Mouse (Mus musculus) small intestine, adult 2 months (tissue): ENCODE results near the gene Hoxd10.

Experiments used
- CTCF ChIP-seq: fragments of 200-500 bp; IDR thresholded peaks from 2 replicates; pipeline ENCODE4 v1.5.1; 2012; ENCODE audit warnings: low read depth, mild to moderate bottlenecking, control low read depth, inconsistent platforms, low read length, moderate library complexity, mixed read lengths; ENCODE audit not compliant: insufficient replicate concordance, insufficient read length; ENCODE audit errors: extremely low read depth
- POLR2A ChIP-seq: fragments of 200-500 bp; IDR thresholded peaks from 2 replicates; pipeline ENCODE4 v1.6.1; 2012; ENCODE audit warnings: low read depth, mild to moderate bottlenecking, control low read depth, inconsistent platforms, low read length, moderate library complexity

DNA sequence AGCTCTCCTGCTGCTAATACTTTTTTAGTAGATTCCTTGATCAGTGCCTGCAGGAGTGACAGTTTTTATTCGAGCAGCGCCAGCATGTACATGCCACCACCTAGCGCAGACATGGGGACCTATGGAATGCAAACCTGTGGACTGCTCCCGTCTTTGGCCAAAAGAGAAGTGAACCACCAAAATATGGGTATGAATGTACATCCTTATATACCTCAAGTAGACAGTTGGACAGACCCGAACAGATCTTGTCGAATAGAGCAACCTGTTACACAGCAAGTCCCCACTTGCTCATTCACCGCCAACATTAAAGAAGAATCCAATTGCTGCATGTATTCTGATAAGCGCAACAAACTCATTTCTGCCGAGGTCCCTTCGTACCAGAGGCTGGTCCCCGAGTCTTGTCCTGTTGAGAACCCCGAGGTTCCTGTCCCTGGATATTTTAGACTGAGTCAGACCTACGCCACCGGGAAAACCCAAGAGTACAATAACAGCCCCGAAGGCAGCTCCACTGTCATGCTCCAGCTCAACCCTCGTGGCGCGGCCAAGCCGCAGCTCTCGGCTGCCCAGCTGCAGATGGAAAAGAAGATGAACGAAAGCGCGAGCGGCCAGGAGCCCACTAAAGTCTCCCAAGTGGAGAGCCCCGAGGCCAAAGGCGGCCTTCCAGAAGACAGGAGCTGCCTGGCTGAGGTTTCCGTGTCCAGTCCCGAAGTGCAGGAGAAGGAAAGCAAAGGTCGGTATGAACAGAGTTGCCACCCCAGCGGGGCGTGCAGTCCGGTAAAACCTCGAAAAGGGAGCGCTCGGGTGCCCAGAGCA lies 477 bp downstream of the Hoxd10 start:
- TF ChIP-seq CTCF (no peak), POLR2A (no peak)
